ENCODE assay signal across 8 mouse cellular contexts in genomic region chr8:11555720-11556591, GRCm38 (mm10). TPM values are rescaled to one million over a fixed set of nuclear protein-coding genes. Genes with fewer than 3 reads are reported as not detected.
DNase-seq lines count a peak whose midpoint lies in the region; ATAC-seq and TF ChIP-seq lines count a peak whose summit lies in the region.

No protein-coding gene starts in this region.

- H3K9ac ChIP-seq in hindbrain, embryonic 13.5 days, result peak overlapping the region; percentile 98

- no peak for TF ChIP-seq CTCF in Patski (IDR thresholded peaks at IDR 0.05)

- peak overlapping the region; percentile 73 for H3K4me2 ChIP-seq in hindbrain, embryonic 13.5 days

- under 1% methylated on average over 87 of the region's 103 CpGs for WGBS in hindbrain, embryonic 13.5 days

- POLR2A ChIA-PET in Patski (lab: Charles Lee), result interaction anchor here (0.6 to 1.4 kb wide), 6 partner anchors 12 to 270 kb away, joined by 3 to 5 read pairs (median 4); no protein-coding TSS in a partner anchor

- CTCF ChIA-PET in Patski (lab: Charles Lee), result no interaction called here

- H3K36me3 ChIP-seq in hindbrain, embryonic 13.5 days, result no peaks in the 10 kb centered on the region

- H3K4me1 ChIP-seq in hindbrain, embryonic 13.5 days (replicated peaks), result peaks cover 32% of the 10 kb centered on the region

- peak; percentile 93 for DNase-seq in Patski (ENCODE audit: low read depth, low spot score)
- DNase-seq in cerebellum, postnatal 14 days, result peak; percentile 99 to 100
- peak; percentile 99 to 100 for DNase-seq in frontal cortex, postnatal 14 days (ENCODE audit: low spot score in 2 of 2)
- peak; percentile 92 to 97 for DNase-seq in layer of hippocampus, postnatal 25 days (ENCODE audit: extremely low spot score in 1 of 2, low spot score in 1 of 2)
- peak; percentile 99 for DNase-seq in lung, postnatal 25 days (ENCODE audit: low spot score)
- peak; percentile 100 for DNase-seq in retina, embryonic 14.5 days (ENCODE audit: low spot score)
- peak; percentile 98 for DNase-seq in thymus, postnatal 4 days

- H3K9me3 ChIP-seq in hindbrain, embryonic 13.5 days, result no peaks in the 10 kb centered on the region

- in situ Hi-C loops in Patski (cut with MboI; ENCODE audit: low pct_unique_long_range_greater_than_20kb), result no loop called here

- peak overlapping the region; percentile 100 for H3K27ac ChIP-seq in hindbrain, embryonic 13.5 days

- no peaks in the 10 kb centered on the region for H3K27me3 ChIP-seq in Patski
- H3K27me3 ChIP-seq in hindbrain, embryonic 13.5 days, result no peaks in the 10 kb centered on the region

- peak overlapping the region; percentile 97 for H3K4me3 ChIP-seq in hindbrain, embryonic 13.5 days

- ATAC-seq in Patski, result peak; percentile 70
- ATAC-seq in hindbrain, embryonic 13.5 days (ENCODE audit: low FRiP score), result peak; percentile 90

RNA-seq across cellular contexts. Expression of gene Ing1, which starts 0.6 kb away (rescaled TPM):
- 71.3 TPM for polyA plus RNA-seq in Patski (2021)
- polyA plus RNA-seq in hindbrain, embryonic 13.5 days (2015; fragmentation: Nextera tagmentation; extraction: Ambion mirVana), result 40.7 and 44.7 TPM in 2 replicates
- total RNA-seq in layer of hippocampus, postnatal 25 days (2021), result 10 to 100 TPM; 36.6 to 41.9 TPM

RNA-seq across cellular contexts. Expression of gene Cars2, which starts 5.4 kb away (rescaled TPM):
- 46.2 TPM for polyA plus RNA-seq in Patski (2021)
- polyA plus RNA-seq in hindbrain, embryonic 13.5 days (2015; fragmentation: Nextera tagmentation; extraction: Ambion mirVana), result 22.6 and 23.8 TPM in 2 replicates
- total RNA-seq in layer of hippocampus, postnatal 25 days (2021), result 10 to 100 TPM; 21.7 to 24.3 TPM

RNA-seq across cellular contexts. Expression of gene Naxd, which starts 58.6 kb away (rescaled TPM):
- 108 TPM for polyA plus RNA-seq in Patski (2021)
- 153 and 161 TPM in 2 replicates for polyA plus RNA-seq in hindbrain, embryonic 13.5 days (2015; fragmentation: Nextera tagmentation; extraction: Ambion mirVana)
- total RNA-seq in layer of hippocampus, postnatal 25 days (2021), result 10 to 100 TPM; 60.1 to 64.2 TPM

Comparison
In these comparisons a context has a peak if more than half of its experiments do, and no peak if none do; other contexts are left out.
1. Peak in every context shown above with its lines: DNase-seq, ATAC-seq, H3K4me3 ChIP-seq and H3K27ac ChIP-seq.